Mouse (Mus musculus) G1E (cell line): ENCODE results near the gene Gm33543.

Experiments
- CTCF ChIP-seq: IDR thresholded peaks from 2 replicates; pipeline ENCODE4 v1.5.1; 2012; ENCODE audit warnings: low read depth, low read length, inconsistent platforms, mixed read lengths
- GATA1 ChIP-seq: IDR thresholded peaks from 2 replicates; pipeline ENCODE4 v1.6.1; 2012; ENCODE audit warnings: borderline replicate concordance, low read length, inconsistent platforms, mixed read lengths
- GATA2 ChIP-seq: IDR thresholded peaks from 2 replicates; pipeline ENCODE4 v1.6.1; 2012; ENCODE audit warnings: low read depth, low read length, inconsistent platforms, borderline replicate concordance
- POLR2AphosphoS5 ChIP-seq: IDR thresholded peaks from 2 replicates; pipeline ENCODE4 v1.6.1; 2012; ENCODE audit warnings: low read depth, low read length, inconsistent platforms; ENCODE audit not compliant: insufficient replicate concordance
- TAL1 ChIP-seq: conservative IDR thresholded peaks from 2 replicates; pipeline ENCODE4 v1.6.1; 2012; ENCODE audit warnings: low read depth, low read length, inconsistent platforms, mixed read lengths

DNA sequence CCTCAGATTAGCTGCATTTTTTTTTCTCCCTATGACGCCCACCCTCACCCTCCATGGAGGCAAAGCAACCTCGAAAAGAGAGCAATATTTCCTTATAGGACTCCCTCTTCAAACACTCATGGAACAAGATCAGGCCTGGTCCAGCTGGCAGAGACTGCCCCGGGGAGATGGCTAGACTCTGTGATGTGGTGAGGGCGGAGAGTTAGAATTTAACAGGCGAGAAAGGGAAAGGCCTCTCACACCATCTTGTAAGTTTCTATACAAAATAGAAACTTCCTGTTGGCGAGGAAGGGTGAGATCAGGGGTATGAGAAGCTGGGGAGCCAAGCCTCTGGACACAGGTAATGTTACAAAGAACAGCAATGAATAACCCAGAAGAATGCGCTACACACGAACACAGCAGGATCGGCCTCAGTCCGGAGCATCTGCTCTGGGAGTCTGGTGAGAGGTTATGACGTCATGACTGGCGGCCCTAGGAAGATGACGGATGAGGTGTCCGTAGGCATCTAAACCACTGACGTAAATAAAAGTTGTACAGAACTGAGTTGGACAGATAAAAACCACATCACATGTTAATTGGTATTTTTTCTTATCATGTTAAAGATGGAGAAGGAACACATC lies 64.9 kb downstream of the Gm33543 start:
- no peak for TF ChIP-seq CTCF
- no peak for TF ChIP-seq POLR2AphosphoS5
- no peak for TF ChIP-seq GATA1
- no peak for TF ChIP-seq TAL1
- no peak for TF ChIP-seq GATA2
